Mouse (Mus musculus): ENCODE measurements around the gene Usp46. TPM values are rescaled to one million over a fixed set of nuclear protein-coding genes. Genes with fewer than 3 reads are reported as not detected.

The Usp46 gene
- polyA plus RNA-seq, 1 experiment from 2014 or later = 23.4 TPM

- no peak for ATAC-seq (ENCODE audit: low read depth)
- no peaks in the 10 kb centered on the region for H3K9me3 ChIP-seq (replicated peaks)
- WGBS (ENCODE audit: insufficient replicate concordance) = 64% methylated on average over 16 of the region's 16 CpGs
- no peak overlapping the region for H3K4me3 ChIP-seq (replicated peaks)
- no peaks in the 10 kb centered on the region for H3K27me3 ChIP-seq
- H3K9ac ChIP-seq = no peak overlapping the region
- H3K4me2 ChIP-seq = no peak overlapping the region
- H3K36me3 ChIP-seq = no peaks in the 10 kb centered on the region
- no peak for DNase-seq
- no peak overlapping the region for H3K27ac ChIP-seq
- H3K4me1 ChIP-seq (replicated peaks) = no peaks in the 10 kb centered on the region
These were observed 117.2 kb downstream of the Usp46 start for GRCm38 (mm10) chr5:73950809-73951648.

Other genes with a start within 250 kb of the Usp46 start
- 4.3 and 5.1 TPM in 2 replicates for gene Rasl11b, start 126.9 kb upstream of the Usp46 start, polyA plus RNA-seq (2015; fragmentation: Nextera tagmentation; extraction: Ambion mirVana)

Data from liver, embryonic 13.5 days (tissue).